Mouse (Mus musculus) small intestine, adult 2 months (tissue): ENCODE data around the gene 4930469K13Rik.

Experiments
- CTCF ChIP-seq: fragments of 200-500 bp; IDR thresholded peaks from 2 replicates; pipeline ENCODE4 v1.5.1; 2012; ENCODE audit warnings: low read depth, mild to moderate bottlenecking, control low read depth, inconsistent platforms, low read length, moderate library complexity, mixed read lengths; ENCODE audit not compliant: insufficient replicate concordance, insufficient read length; ENCODE audit errors: extremely low read depth
- POLR2A ChIP-seq: fragments of 200-500 bp; IDR thresholded peaks from 2 replicates; pipeline ENCODE4 v1.6.1; 2012; ENCODE audit warnings: low read depth, mild to moderate bottlenecking, control low read depth, inconsistent platforms, low read length, moderate library complexity

DNA sequence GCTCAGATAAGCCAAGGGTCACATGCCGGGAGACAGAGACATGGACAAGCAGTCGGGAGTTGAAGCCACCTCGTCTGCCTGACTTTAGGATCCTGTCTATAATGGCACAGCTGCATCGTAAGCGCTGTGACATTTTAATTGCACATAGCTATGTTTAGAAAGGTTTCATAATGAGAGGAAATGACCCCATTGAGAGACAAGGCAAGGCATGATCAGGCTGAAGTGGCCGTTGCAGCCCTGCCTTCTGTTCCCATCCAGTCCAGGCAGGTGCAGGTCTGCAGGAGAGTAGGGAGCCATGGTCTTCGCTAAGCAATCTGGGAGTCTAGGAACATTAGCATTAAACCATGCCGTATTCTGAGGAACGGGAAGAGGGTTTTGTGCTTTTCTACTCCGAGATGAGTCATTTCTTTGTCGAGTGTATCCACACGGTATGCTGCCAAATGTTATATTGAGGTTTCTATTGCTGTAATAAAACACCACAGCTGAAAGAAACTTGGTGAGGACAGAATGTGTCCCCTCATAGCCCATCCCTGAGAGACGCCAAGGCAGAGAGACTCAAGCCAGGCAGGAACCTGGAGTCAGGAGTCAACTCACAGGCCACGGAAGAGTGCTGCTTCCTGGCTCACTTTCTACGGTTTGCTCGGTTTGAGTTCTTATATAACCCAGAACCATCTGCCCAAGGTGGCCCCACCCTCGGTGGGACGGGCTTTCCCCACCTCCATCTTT, 165.8 kb downstream of the 4930469K13Rik start:
- TF ChIP-seq CTCF (no peak), POLR2A (0 out of 2 replicates have a peak, but pooled peaks have one; percentile 18)
